Mouse (Mus musculus) liver, adult 2 months (tissue): ENCODE measurements at regions not wholly inside any gene's neighbourhood (a gene's known extent, or its start where the extent isn't known, plus 50 kb on each side); places are given as distances from the start of the nearest gene placed in this dataset.

ENCODE experiments used
- DNase-seq: peaks from one replicate; pipeline ENCODE4 v3.0.0-alpha.2; 2011; ENCODE audit warnings: low read depth, low spot score; ENCODE audit errors: extremely low read depth
- H3K27ac ChIP-seq: fragments of 200-500 bp; replicated peaks from 2 replicates; pipeline ENCODE4 v1.5.1; 2012; ENCODE audit warnings: low read depth, mild to moderate bottlenecking, control low read depth, inconsistent platforms, low read length; ENCODE audit not compliant: insufficient read depth
- H3K27me3 ChIP-seq: fragments of 200-500 bp; 2 replicates; pipeline ENCODE4 v1.6.1; 2012; ENCODE audit warnings: mild to moderate bottlenecking, moderate library complexity, low read length, inconsistent platforms; ENCODE audit not compliant: control insufficient read depth, insufficient read depth
- H3K36me3 ChIP-seq: fragments of 200-500 bp; 2 replicates; pipeline ENCODE4 v1.6.1; 2012; ENCODE audit warnings: low read length, inconsistent platforms; ENCODE audit not compliant: control insufficient read depth, insufficient read depth
- H3K4me1 ChIP-seq: fragments of 200-500 bp; 2 replicates; pipeline ENCODE4 v1.6.1; 2011; ENCODE audit warnings: low read length; ENCODE audit not compliant: control insufficient read depth, insufficient read depth
- H3K4me3 ChIP-seq: fragments of 200-500 bp; 2 replicates; pipeline ENCODE4 v1.5.1; 2011; ENCODE audit warnings: low read depth, mild to moderate bottlenecking, control low read depth, low read length, moderate library complexity; ENCODE audit not compliant: insufficient read depth
- H3K79me2 ChIP-seq: fragments of 200-500 bp; 2 replicates; pipeline ENCODE4 v1.6.1; 2012; ENCODE audit warnings: inconsistent platforms, mild to moderate bottlenecking, low read length, moderate library complexity; ENCODE audit not compliant: control insufficient read depth, insufficient read depth
- H3K9ac ChIP-seq: fragments of 200-500 bp; 2 replicates; pipeline ENCODE4 v1.6.1; 2012; ENCODE audit warnings: low read depth, mild to moderate bottlenecking, control low read depth, inconsistent platforms, low read length
- CTCF ChIP-seq: fragments of 200-500 bp; IDR thresholded peaks from 2 replicates; pipeline ENCODE4 v1.5.1; 2011; ENCODE audit warnings: low read depth, low read length, control low read depth
- POLR2A ChIP-seq: fragments of 200-500 bp; IDR thresholded peaks from 2 replicates; pipeline ENCODE4 v1.6.1; 2011; ENCODE audit warnings: low read length, control low read depth; ENCODE audit not compliant: insufficient read depth; ENCODE audit errors: extremely low read depth
- WGBS: fragments of 180-500 bp; shearing (Covaris S2); methylation state at CpG from one replicate; pipeline ENCODE4 v1.1.7; 2018; 5-methylcytosine and 5-hydroxymethylcytosine counted together

DNA sequence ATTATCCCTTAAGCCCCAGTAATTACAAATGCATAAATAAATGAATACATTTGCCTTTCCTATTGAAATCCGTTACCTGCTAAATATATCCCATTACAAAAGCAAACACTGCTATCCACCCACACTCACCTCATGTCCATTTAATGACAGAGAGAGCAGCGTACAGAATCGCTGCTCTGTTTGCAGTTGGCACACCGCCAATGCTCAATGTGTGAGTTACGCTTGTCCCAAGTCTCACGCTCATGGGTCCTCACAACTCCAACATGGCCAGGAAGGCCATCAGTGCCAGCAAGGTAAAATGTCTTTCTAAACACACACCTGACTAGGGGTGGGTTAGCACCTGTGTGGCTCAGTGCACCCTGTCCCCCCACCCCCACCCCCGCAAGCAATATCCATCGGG is 150.0 kb upstream of the Igsf21 start:
- no peak for TF ChIP-seq POLR2A
- no peak for TF ChIP-seq CTCF
- WGBS: 37% methylated on average over 8 of the region's 8 CpGs
- Histone ChIP-seq H3K79me2 (no peaks in the 10 kb centered on the region), H3K36me3 (no peaks in the 10 kb centered on the region), H3K9ac (no peak overlapping the region), H3K4me1 (peaks cover 4% of the 10 kb centered on the region; the same call in 1 of the 2 replicates), H3K27ac (no peak overlapping the region), H3K4me3 (no peak overlapping the region), H3K27me3 (no peaks in the 10 kb centered on the region)
- no peak for DNase-seq

DNA sequence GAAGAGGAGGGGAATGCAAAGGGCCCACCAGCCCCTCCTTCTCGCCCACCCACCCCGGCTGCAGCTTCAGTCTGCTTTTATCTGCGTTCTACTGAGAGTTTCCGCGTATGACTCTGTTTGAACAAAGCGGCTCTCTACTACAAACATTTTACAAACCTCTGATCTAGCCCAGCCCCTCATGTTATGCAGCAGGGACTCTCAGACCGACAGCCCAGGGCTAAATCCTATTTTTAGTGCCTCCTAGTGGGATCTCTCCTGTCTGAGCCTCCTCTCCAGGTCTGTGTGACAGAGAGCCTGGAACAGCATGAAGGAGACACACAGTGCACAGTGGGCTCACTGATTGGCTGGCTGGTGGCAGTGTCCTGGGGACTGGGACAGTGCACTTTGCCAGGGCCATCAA is 145.7 kb upstream of the Igsf21 start:
- Histone ChIP-seq H3K4me3 (no peak overlapping the region), H3K27ac (no peak overlapping the region), H3K79me2 (no peaks in the 10 kb centered on the region), H3K4me1 (peaks cover 23% of the 10 kb centered on the region), H3K9ac (no peak overlapping the region), H3K36me3 (no peaks in the 10 kb centered on the region), H3K27me3 (no peaks in the 10 kb centered on the region)
- DNase-seq: no peak
- 56% methylated on average over 7 of the region's 7 CpGs for WGBS
- TF ChIP-seq CTCF (no peak), POLR2A (no peak)

DNA sequence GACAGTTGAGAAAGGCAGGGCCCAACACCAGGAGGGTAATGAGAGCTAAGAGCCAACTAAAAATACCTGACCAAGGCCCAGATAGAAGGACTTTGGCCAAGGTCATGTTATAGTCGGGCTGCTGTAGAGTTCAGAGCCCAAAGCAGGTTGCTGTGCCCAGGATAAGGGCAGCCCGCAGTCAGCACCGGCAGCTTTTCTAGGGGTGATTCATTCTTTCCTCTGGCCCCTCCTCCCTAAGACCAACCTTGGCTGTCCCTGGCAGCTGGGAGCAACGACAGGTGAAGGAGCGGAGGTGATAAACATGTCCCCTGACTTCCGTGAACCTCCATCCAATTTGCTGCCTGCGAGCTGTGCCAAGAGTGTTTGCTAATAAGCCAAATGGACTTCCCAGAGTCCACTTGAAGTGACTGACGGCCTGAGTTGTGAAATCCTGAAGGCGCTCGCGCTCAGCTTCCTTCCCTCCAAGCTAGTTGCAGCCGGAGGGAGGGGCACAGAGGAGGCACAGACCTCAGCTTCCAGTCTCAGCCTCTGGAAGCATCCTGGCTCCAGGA is 144.2 kb upstream of the Igsf21 start:
- H3K79me2 ChIP-seq: no peaks in the 10 kb centered on the region
- no peak overlapping the region for H3K9ac ChIP-seq
- no peak for TF ChIP-seq POLR2A
- no peak for TF ChIP-seq CTCF
- no peak overlapping the region for H3K4me3 ChIP-seq
- peak; percentile 95 for DNase-seq
- H3K4me1 ChIP-seq: peaks cover 26% of the 10 kb centered on the region
- H3K27ac ChIP-seq: peak overlapping the region; percentile 59
- 11% methylated on average over 12 of the region's 12 CpGs for WGBS
- H3K27me3 ChIP-seq: no peaks in the 10 kb centered on the region
- no peaks in the 10 kb centered on the region for H3K36me3 ChIP-seq

DNA sequence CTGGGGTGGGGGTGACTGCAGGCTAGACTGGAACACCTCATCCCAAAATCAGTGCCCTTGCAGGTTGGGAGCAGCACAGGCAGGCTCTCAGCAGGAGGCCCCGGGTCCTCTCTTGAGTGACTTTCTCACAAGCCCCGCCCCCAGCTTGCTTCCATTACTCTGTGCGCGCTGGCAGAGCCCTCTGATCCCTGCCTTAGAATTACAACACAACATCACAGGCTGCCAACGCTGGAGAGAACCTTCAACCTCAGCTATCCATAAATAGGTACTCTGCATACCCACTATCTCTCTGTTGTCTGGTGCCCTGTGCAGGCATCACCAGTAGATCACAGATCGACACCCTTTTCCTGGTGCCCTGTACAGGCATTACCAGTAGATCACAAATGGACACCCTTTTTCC is 139.1 kb upstream of the Igsf21 start:
- Histone ChIP-seq H3K36me3 (no peaks in the 10 kb centered on the region), H3K79me2 (no peaks in the 10 kb centered on the region), H3K4me3 (no peak overlapping the region), H3K4me1 (peaks cover 16% of the 10 kb centered on the region), H3K27ac (no peak overlapping the region), H3K9ac (no peak overlapping the region), H3K27me3 (no peaks in the 10 kb centered on the region)
- no peak for TF ChIP-seq CTCF
- no peak for TF ChIP-seq POLR2A
- peak; percentile 91 for DNase-seq
- WGBS: 29% methylated on average over 6 of the region's 6 CpGs

DNA sequence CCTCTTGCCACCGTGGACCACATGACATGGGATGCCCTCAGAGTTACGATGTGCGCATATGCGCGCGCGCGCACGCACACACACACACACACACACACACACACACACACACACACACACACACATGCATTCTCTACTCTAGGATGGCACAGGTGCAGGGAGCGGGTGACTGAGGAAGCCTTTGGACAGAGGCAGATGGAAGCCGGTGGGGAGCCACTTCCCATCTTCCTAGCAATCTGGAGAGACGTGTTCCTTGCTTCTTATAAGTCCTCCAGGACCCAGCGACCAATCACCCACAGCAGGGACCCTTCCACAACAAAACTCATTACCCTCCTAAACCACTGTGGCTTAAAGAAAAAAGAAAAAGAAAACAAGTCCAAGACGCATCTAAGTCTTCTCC is 138.6 kb upstream of the Igsf21 start:
- Histone ChIP-seq H3K4me3 (no peak overlapping the region), H3K79me2 (no peaks in the 10 kb centered on the region), H3K4me1 (peaks cover 12% of the 10 kb centered on the region), H3K36me3 (no peaks in the 10 kb centered on the region), H3K27ac (no peak overlapping the region), H3K9ac (no peak overlapping the region), H3K27me3 (no peaks in the 10 kb centered on the region)
- TF ChIP-seq POLR2A: no peak
- no peak for TF ChIP-seq CTCF
- 95% methylated on average over 14 of the region's 14 CpGs for WGBS
- no peak for DNase-seq

DNA sequence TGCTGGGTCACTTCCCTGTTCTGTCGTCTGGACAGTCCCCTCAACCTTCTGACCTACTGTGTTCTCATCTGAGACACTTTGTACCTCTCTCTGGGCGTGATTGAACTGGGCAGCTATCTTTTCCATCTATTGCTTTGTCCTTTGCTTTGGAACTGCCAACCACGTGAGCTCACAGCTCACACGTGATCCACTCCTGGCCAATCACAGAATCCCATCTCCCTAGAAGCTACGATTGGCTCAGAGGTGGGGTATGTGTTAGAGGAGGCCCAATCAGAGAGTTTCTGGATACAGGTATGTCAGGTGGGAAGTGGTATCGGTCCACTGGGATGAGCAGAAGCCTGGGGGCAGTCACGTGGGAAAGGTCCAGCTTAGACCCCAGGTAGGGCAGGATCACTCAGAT is 137.0 kb upstream of the Igsf21 start:
- Histone ChIP-seq H3K27ac (no peak overlapping the region), H3K36me3 (no peaks in the 10 kb centered on the region), H3K27me3 (no peaks in the 10 kb centered on the region), H3K4me1 (peaks cover 6% of the 10 kb centered on the region; the same call in 1 of the 2 replicates), H3K9ac (no peak overlapping the region), H3K79me2 (no peaks in the 10 kb centered on the region), H3K4me3 (no peak overlapping the region)
- no peak for TF ChIP-seq POLR2A
- no peak for TF ChIP-seq CTCF
- WGBS: 77% methylated on average over 7 of the region's 7 CpGs
- DNase-seq: peak; percentile 6
